Mouse (Mus musculus) CD4-positive, CD25-positive, alpha-beta regulatory T cell, adult 4 months (primary cell): ENCODE measurements around the gene Cd3e. TPM values are rescaled to one million over a fixed set of nuclear protein-coding genes. Genes with fewer than 3 reads are reported as not detected.
A peak's percentile ranks its signal among the peaks of the same experiment; 100 is the strongest.
"Not testable (repeated sequence)": the region's sequence is repeated elsewhere in the genome, so short reads cannot be mapped to it uniquely, and the experiment has no call there.

Source experiments
- ATAC-seq: one replicate; pipeline ENCODE4 v1.8.0; 2017
- polyA plus RNA-seq, 2 experiments: library from polyadenylated mRNA; unstranded; fragments of 100-300 nt; shearing (Covaris generic); gene quantifications; one replicate each; pipeline ENCODE4 v1.2.1; 2017

Cd3e gene
- polyA plus RNA-seq = 1,000 to 10,000 TPM; 1,413 to 1,834 TPM

DNA sequence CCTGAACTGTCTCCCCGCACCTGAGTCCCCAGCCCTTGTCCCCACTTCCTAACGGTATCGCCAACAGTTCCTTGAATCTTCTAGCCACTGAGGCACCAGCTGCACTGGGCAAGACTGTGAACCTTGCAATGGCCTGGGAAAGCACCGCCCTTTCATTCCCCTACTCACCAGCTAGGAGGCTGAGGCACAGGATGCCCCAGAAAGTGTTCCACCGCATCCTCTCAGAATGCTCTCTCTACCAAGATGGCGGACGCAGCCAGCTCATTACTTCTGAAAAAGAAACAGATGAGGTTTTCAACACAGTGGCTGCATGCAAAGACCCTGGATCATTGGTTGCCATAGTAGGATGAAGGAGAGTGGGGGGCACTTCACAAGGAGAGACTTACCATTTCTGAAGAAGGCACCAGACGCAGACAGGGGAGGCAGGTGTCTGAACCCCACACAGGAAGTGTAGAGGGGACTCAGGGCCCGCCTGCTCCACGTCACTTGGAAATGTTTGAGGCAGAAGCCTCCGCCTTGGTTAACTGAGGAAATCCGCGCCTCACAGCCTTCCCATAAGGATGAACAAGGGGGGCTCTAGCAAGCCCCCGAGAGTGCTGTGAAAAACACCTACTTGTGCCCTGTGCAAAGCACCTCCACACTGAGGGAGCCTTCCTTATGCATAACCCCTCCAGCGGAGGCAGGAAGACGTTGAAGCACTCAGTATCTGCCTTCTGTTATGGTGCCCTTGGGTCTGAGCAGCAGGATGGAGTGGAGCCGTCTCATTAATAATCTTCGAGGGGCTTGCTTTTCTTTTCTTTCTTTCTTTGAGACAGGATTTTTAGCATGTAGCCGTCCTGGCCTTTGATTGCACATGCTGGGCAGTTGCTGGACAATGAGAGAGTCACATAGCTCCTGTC, at the start of gene Cd3e:
Gene Cd3e, minus strand, starts transcription at position 448 of the 899 bp plus-strand sequence.
- ATAC-seq = peak; percentile 86

DNA sequence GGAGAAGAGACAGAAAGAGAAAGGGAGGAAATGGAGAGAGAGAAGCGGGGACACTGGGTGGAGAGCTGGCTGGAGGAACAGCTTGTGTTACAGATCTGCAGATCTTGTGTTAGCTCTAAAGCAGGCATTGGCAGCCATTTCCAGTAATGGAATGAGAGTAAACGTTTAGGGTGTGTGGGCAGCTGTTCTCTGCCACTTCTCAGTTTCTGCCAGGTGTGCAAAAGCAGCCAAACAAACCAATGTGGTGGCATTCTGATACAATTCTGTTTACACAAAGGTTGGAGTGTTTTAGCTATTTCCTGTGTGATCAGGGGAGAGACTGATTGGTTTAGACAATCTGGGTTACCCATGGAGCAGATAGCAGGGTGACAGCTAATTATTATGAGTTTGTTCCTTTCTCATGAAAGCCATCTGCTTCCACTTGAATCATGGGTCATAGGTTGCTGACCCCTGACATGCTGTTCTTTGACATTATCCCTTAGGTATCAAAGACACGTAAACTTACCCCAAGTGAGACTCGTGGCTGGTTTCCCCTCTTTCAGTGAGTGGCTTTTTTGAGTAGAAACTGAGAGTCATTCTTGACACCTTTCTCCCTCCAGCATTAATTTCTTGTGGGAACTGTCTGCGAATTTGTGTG, 49.0 kb upstream of the Cd3e start:
- ATAC-seq = no peak

DNA sequence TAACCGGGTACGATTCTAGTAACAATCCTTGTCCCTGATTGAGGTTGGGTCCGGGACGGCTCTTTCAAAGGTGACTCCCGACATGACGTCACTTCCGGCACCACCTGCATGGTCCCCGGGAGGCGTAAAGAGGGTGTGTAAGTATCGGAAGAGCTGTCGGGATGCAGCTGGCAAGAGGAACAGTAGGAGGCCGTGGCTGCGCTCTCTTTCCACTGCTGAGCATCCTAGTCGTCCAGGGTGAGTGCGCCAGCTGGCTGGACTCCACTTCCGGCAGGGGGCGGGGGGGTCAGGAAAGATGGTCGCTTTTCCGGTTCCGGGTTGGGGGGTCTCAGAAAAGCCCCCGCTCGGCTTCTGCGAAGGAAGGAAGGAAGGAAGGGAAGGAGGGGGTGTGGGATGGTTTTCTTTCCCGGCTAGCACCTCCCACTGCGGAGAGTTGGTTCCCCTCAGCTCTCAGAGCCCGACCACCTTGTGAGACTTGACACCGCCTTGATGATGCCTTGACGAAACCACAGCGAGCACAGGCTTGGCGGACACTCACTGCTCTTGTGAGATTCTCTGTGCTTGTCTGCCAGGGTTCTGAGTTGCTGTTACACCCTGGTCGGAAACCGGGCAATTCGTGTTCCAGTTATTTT, 45.8 kb upstream of the Cd3e start, which contains the start of gene Mpzl3:
Gene Mpzl3, plus strand, starts transcription at position 105 of the 632 bp plus-strand sequence.
- peak; percentile 78 for ATAC-seq

DNA sequence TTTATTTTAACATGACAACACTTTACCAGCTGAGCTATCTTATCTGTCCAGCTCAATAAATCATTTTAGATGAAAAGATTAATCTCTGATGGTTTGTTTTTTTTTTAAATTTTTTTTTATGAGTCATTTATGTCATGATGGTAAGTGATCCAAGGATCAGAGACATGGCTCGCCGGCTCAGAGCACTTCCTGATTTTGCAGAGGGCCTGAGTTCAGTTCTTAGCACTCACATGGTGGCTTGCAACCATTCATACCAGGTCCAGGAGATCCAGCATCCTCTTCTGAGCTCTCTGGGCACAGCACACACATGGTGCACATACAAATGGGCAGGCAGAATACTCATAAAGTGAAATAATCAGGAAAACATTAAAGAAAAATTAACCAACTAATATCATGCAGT, 40.9 kb upstream of the Cd3e start:
- no peak for ATAC-seq

DNA sequence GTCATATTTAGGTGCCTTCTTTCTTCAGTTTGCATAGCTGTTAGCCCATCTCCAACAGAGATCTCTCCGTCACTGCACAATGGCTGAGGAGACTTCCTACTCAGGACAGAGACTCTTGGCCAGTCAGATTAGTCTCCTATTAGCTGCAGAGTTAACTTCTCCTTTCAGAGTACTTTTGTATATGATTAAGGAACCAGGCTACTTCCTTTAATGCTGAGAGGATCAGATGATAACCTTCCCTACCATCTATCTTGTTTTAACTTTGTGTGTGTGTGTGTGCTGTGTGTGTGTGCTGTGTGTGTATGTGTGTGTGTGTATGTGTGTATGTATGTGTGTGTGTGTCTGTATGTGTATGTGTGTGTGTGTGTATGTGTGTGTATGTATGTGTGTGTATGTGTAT, 40.3 kb upstream of the Cd3e start:
- no peak for ATAC-seq

DNA sequence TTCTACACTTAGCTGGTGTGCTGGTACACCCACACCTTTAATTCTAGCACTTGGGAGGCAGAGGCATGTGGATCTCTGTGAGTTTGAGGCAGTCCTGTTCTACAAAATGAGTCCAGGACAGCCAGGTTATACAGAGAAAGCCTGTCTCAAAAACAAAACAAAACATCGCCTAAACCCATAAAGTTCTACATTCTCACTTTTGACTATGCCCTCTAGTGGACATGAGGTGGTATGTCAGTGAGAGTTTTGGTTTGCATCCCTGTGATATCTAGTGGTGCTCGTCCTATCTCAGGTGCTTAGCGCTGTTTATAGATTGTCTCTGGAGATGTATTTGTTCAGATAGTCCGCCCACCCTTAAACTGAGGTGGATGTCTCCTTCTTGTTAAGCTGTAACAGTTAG, 39.1 kb upstream of the Cd3e start:
- peak; percentile 75 for ATAC-seq

DNA sequence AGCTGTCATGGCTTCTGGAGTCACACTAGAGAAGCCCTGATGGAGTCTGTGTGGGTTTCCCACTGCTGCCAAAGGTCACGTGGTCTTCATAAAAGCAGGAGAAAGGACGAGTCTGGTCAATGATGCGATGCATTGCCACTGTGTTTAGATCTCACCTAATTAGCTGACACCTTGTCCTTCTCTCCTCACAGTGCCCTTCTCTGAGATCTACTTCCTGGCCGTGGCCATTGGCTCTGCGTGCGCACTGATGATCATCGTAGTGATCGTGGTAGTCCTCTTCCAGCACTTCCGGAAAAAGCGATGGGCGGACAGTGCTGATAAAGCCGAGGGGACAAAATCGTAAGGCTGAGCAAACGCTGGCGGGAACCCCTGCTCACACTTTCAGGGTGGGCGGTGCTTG, 37.5 kb upstream of the Cd3e start:
- ATAC-seq = no peak

DNA sequence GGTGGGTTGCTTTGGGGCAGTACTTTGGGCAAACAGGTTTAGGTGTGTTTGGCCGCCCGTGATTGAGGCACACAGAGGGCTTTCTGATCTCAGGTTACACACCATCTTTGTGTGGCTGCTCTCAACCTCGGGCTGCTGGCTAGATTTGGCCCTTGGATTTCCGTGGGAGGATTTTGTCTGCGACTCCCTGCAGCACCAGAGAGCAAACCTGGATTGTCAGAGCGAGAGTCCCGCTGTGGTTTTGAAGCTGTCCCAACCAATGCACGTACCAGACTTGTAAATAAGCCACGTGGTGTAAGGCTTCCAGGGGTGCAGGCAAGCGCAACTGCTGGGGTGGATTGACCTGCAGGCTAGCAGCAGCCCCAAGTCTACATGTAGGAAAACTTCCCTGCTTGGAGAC, 33.5 kb upstream of the Cd3e start:
- ATAC-seq = no peak

DNA sequence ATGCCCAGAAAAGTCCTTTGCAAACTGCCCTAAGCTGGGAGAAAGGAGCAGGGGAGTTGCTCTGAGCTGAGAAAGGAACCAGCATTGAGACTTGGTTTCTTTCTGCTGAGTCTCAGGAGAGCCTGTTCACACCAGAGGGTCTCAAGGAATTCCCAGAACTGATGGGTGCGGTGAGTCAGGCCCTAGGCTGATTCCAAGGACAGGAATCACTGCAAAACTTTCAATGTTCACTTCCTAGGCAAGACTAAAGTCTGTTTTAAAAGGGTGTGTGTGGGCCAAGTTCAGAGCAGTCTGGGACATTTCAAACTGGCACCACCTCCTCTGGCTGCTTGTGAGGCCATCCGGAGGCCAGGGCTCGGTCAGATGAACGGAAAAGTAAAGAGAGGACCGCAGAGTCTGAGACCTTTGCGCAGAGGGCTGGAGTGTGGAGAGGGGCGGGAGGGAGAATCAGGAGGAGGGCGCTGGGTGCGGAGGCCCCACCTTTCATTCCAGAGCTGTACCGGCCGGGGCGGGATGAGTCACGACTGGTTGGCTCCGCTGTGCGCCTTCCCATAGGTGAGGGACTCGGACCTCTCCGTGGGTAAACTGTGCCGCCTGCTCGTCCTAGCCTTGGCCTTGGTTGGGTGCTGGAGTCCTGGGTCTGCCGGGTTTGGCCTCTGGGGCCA, 32.8 kb upstream of the Cd3e start:
- ATAC-seq = peak; percentile 70

DNA sequence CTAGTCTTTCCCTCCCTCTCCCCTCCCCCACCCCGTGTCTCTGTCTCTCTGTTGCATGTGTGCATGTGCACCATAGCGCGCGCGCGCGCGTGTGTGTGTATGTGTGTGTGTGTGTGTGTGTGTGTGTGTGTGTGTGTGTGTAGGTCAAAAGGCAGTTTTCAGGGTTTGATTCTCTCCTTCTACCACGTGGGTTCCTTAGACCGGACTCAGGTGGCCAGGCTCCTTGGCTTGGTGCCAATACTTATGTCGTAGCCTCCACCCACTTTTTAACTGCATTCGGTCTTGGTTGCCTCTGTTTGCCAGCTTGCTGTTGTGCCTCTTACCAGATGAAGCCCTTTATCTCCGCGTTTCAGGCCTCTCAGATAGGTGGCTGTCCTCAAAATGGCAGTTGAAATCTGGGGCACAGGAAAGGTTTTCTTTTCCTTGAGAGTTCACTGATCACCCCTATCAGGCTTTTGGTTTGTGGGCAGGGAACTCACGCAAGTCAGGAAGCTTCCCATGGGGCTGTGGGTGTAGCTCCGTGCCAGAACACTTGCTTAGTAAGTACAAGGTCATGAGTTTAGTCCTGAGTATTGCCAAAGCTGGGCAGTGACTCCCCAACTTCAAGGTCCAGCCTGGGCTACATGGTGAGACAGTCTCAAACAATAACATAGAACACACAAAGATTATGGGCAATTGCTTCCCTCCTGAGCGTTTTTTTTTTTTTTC, 31.9 kb upstream of the Cd3e start:
- ATAC-seq = no peak

DNA sequence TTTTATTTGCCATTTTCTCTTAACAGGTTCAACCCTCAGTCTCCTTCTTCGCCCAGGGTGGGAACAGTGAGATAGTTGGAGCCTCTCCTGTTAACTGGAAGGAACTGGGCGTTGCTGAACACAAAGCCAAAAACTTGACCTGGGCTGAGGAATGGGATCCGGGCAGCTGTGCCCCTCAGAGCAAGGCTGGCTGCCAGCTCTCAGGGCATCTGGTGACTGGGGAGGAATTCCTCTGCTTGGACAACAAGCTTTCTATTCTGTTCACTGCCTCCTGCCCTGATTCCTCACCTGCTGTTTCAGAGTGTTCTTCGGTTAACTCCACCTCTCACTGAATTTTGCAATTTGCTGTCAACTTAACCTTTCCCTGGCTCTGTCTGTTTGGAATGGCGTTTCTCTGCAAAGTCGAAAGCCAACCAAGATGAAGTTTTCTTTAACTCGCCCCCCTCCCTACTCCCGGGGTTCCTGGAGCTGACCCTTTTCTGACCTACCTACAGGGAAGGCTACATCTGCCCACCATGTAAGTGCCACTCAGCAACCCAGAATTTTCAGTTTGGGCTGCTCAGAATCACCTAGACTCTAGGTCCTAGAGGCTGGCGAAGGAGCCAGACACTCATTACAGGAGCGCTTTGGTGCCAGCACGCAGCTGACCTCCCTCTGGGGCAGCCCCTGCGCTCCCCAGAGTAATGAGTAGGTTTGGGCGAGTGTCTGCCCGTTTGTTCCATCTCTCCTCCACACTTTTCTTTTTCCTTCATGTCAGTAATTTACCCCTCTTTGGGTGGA, 30.8 kb upstream of the Cd3e start:
- no peak for ATAC-seq

DNA sequence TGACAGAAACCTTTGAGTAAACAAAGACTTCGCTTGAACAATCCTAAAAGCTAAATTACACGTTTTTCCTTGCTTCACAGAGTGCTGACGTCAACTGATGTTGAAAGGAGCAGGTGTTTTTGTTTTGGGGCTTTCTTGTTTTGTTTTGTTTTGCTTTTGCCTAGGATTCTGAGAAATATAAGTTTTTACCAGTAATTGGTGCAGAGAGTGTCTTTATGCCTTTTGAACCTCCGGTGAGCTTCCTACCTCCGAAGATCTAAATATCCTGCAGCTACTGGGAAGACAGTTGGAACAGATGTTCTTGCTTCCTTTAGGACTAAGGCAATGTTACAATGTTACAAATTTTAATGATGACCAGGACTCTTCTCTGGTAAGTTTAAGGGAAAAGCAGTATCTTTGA, 30.1 kb upstream of the Cd3e start, which contains the start of gene Mpzl2:
Gene Mpzl2, plus strand, starts transcription at position 301 of the 400 bp plus-strand sequence.
- no peak for ATAC-seq

DNA sequence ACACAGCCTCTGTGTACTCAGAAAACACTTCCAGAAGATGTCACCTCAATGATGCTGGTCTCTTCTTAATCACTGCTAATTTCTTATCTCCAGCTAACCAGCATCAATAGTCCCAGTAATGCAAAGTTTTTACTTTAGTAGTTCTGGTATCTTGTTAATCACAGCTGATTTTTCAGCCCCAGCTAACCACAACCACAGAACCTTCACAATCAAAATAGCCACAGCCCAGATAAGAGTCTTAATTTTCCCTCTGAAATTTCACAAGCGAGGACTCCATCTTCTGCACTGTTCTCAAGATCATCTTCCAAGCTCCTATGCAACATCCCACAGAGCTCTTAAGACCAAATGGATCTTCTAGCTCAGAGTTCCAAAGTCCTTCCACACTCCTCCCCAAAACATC, 28.4 kb upstream of the Cd3e start:
- not testable (repeated sequence) for ATAC-seq

DNA sequence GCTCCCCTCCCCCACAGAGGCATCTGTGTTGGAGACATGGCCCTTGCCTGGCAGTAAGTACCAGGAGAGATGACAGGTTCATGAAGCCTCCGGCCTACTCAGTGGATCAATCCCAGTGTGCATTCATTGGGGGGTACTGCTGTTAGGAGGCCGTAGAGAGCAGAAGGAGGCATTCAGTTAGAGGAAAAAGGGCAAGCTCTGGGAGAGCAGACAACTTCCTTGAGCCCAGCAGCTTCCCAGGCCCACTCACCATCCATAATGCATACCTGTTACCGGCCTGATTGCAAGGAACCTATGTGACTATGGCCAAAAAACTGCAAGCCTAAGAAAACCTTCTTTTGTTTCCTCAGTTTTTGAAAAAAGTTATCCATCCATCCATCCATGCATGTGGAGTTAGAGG, 25.1 kb upstream of the Cd3e start:
- no peak for ATAC-seq

DNA sequence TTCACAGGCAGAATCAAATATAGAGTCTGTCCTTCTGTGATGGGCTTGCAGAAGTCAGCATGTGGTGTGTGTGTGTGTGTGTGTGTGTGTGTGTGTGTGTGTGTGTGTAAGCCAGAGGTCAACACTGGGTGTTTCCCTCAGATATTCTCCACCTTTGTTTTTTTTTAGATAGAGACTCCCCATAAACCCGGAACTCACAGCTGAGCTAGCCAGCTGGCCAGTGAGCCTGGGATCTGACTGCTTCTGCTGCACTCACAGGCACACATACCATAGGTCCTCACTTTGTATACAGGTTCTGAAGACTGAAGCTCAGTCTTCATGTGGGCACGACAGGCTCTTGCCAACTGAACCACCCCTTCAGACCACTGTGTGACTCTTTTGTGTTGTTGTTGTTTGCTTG, 22.8 kb upstream of the Cd3e start:
- ATAC-seq = no peak

DNA sequence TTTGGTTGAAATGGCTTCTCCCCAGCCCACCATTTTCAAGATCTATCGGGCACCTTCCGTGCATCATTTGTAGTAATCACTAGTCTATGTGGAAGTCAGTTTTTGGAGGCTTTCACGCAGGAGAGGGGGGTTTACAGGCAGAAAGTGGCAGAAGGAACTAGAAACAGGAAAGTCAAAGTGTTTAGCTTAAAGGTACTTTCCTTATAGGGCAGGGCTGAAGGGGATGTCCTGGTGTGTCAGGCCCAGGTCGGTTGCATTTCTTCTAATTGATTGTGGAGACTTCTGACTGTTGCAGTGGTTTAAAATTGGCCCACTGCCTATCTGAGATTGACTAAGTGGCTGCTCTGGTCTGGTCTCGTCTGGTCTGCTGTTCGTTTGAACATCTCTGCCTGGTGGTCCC, 20.9 kb upstream of the Cd3e start:
- no peak for ATAC-seq

DNA sequence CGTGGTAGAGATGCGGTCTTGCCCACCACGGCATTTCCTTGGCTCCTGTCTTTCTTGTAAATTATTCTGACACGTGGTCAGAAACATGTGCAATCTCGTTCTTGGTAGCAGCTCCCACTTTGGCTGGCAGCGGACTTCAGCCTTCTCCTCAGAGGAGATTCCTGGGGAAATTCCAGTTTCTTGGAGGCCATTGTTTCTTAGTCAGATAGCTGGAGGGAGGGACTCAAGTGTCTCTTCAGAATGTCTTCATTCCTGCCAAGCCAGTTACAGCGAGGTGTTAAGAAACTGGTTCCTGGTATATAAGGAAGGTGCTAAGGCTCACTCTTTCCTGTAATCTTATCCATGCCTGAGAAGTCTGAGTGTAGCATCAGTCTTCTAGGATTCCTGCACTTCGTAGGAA, 17.9 kb upstream of the Cd3e start:
- ATAC-seq = no peak

DNA sequence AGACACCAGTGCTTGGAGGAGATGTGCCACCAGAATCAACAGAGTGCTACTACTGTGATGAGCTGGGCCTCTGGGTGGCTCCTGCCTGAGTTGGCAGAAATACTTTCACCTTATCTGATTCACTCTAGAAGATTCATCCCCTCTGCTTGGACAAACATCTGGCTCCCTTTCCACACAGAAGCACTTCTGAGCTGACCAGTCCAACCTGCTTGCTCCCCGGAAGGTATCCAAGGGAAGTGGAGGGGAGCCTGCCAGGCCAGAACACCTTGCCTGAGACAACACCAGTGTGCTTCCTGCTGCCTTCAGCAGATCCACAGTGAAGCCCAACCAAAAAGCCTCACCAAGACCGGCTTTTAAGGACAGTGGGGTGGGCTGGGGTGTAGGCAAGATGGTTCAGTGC, 14.8 kb upstream of the Cd3e start:
- no peak for ATAC-seq

DNA sequence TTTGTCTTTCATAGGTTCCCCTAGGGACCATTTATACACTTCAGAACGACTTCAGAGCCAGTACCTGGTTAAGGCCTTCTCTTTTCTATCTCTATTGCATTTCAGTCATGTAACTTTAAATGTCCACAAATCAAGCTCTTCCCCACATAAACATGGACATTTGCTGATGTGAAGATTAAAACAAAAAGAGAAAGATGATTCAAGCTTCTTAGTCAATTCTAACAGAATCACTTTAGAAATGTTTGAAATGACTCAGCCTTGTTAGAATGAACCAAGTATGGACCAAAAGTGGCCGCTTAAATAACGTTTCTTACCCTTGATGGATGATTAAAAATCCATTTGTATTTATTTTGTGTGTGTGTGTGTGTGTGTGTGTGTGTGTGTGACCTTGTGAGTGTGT, 14.2 kb upstream of the Cd3e start:
- ATAC-seq = no peak

DNA sequence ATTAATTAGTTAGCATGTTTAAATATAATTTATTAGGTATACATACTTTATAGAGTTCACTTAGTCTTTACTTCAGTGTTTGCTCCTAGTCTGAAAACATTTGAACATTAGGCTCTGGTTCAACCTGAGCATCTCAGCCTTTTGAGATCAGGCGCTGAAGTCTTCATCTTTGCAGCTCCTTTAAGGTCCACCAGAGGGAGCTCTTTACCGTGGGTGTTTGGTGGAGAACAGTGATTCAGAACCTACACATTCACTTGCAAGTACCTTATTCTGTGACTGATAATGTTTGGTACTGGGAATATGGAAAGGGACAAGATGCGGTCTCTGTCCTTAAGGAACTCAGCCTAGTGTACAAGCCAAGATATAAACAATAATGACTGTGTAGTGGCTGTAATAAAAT, 13.4 kb upstream of the Cd3e start:
- ATAC-seq = peak; percentile 57

DNA sequence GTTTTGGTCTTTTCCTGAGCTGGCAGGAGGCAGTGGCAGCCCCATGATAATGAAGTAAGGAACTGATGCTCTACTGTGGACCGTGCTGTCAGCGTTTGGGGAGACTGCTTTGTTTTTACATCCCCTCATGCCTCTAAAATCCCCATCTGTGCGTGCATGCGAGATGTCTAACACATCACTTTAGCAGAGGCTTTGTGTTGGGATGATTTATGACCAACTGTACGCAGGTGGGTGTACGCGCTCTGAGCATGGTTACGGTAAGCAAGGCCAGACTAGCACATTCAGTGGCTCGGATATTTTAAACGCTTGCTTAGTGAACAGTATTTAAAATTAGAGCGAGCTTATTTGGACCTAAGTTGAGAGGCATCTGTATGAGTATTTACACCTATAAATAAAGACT, 8.6 kb upstream of the Cd3e start:
- ATAC-seq = no peak

DNA sequence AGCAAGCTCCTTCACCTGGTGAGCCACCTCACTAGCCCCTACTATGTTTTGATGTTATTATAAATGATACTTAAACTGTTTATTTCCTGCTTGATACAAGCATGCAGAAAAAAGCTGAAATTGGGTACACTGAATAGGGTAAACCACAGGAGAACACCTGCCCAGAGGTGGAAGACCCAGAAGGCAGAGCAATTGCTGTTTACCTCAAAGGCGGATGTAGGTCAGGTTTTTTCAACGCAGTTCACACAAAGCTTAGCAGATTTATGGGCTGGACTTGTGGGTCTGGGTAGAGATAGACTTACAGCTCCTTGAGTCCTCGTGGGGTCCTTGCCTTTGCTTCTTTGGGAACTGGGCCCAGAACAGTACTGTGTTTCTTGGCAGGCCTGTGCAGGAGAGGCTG, 6.4 kb upstream of the Cd3e start:
- no peak for ATAC-seq
